Mouse (Mus musculus) kidney, postnatal 36 days (tissue): ENCODE data around the gene Espn.
A peak's percentile ranks its signal among the peaks of the same experiment; 100 is the strongest.

ENCODE experiments used
- DNase-seq, 2 experiments: peaks; one replicate each; pipeline ENCODE4 v3.0.0; 2021 to 2022; ENCODE audit warnings: mixed read lengths in 2 of 2

Gene Espn

DNA sequence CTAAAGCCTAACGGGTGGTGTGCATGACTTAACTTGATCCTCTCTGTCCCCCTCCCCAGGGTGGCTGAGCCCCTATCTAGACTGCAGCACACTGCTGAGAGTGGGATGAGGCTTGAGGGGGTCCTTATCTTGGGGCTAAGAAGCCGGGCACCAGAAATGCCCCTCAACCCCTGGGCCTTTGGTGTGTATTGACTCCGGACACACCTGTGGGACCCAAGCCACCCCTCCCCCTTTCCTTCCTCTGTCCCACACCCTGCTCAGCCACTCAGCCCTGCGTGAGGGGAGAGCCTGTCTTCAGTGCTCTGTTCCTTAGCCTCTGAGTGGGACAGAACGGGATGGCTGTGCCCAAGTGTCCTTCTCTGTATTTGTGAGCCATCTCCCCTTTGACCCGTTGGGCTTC, 55.2 kb downstream of the Espn start:
- DNase-seq, result peak; percentile 42 to 45

DNA sequence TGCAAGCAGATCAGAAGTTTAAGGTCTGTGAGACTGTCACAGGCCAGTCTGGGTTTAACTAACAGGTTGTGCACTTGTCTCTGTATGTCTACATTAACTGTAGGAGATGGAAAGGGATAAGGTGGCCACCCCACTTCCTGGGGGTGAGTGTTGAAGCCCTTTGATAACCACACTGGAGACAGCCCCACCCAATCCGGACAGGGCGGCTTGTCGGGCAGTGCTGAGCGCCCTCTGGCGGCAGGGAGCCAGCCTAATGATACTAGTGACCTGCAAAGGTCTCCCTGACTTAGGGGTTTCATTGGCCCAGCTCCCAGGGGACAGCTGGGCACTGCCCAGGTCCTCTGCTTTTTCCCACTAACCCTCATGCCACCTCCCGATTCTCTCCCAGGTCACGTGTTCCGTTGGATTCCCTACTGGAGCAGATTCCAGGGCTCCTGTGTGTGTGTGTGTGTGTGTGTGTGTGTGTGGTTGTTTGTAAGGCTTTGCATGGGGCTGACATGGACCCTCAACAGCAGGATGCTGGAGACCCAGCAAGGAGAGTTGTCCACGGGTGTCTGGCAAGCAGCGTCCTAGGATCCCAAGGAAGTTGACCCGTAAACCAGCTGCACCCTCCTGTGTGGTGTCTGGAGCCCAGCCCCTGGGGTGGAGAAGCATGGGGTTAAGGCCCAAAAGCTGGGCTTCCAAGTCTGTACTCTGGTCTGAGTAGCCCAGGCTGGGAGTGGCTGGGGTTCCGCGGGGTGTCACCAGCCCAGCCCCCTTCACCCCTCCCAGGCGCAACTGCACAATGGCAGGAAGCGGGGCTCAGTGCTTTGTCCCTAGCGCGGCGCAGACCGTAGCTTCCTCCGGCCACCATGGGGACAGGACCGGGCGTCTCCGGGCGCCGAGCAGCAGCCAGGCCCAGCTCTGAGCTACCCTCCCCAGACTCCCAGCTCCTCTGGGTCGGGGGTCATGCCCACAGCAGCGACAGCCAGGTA, 55.9 kb downstream of the Espn start:
- DNase-seq, result peak; percentile 86 to 95

DNA sequence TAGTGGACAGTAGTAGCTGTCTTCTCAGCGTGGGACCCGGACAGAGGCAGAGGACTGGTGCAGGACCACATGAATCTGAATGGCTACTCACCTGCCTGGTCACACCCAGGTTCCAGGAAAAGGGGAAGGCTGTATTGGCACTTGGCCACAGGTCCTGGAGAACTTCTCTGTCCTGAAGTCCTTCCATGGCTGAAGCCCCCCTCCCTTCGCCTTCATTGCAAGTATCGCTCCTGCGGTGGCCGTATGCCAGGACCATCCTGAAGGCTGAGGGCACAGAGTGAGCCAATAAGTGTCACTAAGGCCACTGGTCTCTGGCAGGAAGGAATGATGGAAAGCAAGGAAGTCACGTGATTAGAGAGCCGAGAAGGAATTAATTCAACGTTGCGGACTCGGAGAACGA, 57.9 kb downstream of the Espn start:
- no peak for DNase-seq

DNA sequence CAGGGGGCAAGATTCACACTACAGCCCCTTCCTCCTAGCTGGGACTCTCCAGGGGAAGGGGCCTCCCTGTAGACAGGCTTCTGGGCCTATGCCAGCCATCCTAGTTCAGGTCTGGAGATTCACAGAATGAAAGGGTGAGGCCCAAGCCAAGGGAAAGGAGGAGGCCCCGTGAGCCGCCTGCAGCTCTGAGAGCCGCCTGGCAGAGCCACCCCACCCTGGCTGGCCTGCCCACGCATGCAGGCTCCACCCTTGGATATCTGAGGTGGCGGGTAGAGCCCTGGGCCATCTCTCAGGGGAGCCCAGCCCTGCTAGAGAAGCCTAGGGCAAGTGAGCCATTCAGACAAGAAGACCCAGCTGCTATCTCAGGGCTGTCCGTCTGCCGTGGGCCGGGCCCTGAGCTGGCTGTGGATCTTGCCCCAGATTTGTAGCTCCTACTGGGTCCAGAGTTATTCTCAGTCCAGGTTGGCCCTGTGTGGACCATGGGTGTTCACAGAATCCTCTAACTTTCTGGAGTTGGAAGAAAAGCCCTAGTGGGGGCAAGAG, 59.3 kb downstream of the Espn start:
- no peak for DNase-seq

DNA sequence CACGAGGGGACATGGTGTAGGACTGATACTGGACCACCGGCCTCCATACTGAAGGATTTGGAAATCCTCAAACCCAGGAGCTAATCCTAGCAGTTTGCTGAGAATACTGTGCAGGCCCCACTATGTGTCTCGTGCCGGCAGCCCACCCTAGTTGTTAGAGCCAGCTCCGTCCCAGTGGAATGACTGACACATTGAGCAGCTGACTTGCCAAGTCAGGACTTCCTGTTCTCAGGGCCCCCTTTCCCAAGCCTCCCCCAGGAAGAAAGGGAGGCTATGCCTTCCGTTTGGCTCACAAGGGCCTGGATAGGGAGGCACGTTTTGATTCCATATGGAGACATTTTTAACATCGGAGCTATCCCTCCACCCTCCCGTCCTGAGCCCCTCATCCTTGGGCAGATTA, 62.0 kb downstream of the Espn start:
- DNase-seq, result no peak

DNA sequence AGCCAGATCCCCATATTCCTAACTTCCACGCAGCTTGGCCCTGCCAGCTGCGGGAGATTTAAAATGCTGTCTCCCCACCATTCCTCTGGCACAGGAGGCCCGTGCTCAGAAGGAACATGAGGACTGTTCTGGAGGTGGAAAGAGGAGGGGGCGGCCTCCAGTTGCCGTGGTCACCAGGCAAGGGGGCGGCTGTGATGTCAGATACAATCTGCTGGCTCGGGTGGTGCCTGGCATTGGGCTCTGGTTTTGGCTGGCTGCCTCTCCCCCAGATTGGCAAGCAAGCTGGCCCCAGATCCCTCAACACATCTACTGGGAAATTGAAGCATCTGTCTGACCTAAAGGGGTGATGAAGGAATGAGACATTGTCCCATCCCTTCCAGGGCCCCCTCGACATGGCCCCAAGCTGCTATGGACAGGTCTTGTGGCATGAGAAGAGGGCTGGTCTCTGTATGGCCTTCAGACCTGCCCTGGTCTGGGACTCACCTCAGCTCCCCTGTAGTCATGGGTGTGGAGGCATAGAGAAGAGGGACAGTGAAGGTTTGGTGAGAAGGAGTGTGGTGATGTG, 63.5 kb downstream of the Espn start:
- no peak for DNase-seq

DNA sequence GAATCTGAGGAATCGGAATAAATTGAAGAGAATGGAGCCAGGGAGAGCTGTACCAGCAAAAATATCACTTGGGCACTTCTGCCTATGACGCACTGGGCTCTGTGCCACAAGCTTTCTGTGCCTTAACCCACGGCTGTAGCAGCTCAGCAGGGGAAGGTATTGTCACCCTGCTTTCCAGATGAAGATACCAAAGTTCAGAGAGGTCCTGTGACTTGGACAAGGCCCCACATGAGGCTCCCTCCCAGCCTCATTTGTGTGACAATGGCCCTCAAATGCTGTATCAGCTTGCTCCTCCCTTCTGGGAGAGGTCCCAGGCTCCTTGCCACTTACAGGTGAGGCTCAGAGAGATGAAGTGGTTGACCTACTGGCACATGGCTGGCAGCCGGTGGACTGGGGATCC, 64.0 kb downstream of the Espn start:
- peak; percentile 44 to 70 for DNase-seq

DNA sequence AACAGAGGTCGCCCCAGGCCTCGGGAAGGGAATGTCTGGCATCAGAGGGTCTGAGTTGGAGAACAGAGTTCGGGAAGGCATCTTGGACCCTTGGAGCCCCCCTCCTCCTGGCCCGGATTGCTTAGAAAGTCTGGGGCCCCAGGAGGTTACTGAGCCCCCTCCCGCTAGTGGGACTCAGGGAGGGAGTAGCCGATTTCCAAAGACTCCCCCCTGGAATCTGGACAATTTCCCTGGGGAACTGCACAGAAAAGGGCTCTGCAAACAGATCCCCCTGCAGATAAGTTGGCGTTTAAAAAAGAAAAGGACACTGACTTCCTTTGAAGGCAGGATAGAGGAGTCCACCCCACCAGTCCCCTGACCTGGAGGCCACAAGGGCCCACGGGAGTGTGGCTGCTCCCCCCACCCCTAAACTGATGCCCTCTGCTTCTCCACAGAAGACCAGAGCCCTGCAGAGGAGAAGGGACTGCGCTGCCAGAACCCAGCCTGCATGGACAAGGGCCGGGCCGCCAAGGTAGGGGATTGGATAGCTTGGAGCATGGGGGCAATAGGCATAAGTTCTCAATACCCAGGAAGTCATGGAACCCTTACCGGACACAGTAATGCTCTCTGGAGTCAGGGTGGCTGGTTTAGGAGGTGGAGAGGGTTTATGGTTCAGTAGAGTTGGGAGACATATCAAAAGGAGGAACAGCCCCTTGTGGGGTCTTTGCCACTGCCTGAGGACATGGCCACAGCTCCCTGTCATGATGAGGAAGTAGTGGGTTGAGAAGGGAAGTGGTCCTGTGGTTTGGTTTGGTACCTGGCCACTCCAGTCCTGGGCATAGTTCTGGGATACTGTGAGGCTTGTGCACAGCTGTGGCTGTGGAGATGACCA, 64.7 kb downstream of the Espn start:
- no peak for DNase-seq

DNA sequence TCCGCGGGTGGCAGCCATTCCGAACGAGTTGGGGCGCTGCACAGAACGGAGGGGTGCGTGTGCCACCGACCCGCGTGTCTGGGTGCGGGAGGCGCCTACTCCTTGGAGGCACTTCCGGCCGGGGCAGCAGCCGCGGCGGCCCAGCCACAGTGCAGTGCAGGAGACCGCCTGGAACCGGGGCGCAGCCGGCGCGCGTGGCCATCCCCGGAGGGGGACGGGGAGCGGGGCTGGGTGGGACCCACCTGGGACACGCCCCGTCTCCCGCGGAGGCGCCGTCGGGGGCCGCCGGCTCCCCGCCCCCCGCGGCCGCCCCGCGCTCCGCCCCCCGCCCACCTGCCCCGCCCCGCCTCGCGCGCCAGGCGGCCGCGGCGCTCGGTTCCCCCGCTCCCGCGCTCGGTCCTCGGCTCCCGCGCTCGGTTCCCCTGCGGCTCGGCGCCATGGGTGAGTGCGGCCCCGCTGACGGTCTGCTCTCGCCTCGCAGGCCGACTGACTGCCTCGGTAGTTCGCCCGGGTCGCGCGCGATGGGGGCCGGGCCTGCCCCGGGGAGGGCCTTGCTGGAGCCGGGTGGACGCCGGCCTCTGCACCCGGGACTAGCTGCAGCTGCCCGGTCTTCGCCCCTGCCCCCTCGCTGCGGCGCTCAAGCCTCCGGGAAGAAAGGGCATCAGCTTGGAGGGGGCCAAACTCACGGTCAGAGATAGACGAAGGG, 65.5 kb downstream of the Espn start:
- peak; percentile 71 to 85 for DNase-seq

DNA sequence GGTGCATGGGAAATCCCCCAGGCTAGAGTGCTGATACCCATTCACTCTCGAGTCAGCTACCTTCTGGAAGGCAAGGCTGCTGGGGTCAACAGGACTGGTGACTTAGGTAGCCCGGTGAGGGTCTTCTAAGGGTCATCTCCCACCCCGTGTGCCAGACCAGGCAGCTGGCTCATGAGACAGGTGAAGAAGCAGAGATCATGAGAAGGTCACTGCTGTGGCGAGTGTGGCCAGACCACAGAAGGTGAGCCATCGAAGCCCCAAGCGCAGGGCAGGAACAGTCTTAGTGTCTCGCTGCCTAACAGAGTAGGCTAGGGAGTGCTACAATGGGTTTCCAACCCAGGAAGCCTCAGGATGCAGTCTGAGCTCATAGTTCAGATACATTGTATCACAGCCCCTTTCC, 67.6 kb downstream of the Espn start:
- no peak for DNase-seq

DNA sequence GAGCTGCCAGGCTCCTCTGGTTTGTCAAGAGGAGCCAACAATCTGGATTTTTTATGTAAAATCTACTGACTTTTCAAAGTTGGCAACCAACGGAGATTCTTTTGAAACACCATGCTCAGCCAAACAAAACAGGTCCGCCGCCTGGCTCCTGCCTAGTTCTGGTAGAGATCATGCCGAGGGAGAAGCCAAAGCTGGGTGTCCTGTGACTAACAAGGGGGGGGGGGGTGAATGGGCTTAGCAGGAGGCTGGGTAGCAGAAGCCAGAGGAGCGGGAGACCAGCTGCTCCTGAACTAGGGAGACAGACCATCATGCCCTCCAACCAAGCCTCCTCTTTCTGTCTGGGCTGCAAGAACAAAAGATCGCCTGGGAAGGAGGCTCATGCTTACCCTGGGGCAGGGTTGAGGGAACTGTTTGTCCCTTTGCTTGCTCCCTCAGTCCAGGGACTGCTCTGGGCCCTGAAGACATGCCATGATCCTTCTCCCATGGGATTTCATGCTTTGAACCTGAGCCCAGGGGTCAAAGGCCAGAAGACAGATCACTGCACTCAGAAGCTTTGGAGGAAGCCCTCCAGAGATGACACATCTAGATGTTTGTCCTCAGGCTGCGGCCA, 68.5 kb downstream of the Espn start:
- DNase-seq, result peak in 1 of 2 experiments; percentile 63

DNA sequence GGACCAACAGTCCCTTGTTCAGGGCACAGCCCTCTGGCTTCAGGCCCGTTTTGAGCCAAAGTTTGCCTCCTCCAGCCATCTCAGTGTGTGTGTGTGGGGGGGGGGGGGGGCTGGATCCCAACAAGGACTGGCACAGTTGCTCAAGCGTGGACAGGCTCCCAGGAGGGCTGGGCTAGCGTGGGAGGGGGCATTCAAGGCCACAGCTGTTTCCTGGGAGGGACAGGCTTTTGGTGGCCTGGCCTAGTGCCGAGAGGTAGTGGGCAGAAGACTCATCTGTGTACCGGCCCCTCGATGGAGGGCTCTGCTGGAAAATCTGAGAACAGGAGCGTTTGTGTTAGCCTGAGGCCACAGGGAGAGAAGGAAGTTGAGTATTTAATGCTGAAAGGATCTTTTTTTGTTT, 72.2 kb downstream of the Espn start:
- DNase-seq, result no peak

DNA sequence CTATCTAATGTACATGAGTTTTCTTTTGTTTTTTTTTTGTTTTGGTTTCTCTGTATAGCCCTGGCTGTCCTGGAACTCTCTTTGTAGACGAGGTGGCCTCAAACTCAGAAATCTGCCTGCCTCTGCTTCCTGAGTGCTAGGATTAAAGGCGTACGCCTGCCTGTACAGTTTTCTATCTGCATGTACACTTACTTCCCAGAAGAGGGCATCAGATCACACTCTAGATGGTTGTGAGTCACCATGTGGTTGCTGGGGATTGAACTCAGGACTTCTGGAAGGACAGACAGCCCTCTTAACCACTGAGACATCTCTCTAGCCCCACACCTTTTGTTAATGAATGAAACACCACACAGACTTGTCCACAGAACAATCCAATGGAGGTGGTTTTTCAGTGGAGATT, 72.9 kb downstream of the Espn start:
- no peak for DNase-seq

DNA sequence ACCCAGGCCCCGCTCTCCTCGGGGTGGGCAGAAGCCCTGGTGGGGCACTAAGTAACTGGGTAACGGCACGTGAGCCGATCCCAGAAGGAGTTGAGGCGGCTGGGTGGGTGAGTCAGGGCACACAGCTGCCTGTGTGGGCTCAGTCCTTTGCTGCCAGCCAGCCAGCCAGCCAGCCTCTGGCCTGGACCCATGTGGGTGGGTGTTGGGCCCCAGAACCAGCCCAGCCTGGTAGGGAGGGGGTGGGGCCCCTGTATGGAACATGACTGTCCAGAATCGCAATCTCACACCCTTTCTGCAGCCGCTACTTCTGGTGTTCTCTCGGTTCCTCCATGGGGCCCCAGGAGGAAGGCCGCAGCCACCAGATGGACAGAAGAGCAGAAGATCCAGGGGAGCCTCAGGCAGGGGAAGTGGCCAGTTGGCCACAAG, 74.1 kb downstream of the Espn start:
- no peak for DNase-seq

DNA sequence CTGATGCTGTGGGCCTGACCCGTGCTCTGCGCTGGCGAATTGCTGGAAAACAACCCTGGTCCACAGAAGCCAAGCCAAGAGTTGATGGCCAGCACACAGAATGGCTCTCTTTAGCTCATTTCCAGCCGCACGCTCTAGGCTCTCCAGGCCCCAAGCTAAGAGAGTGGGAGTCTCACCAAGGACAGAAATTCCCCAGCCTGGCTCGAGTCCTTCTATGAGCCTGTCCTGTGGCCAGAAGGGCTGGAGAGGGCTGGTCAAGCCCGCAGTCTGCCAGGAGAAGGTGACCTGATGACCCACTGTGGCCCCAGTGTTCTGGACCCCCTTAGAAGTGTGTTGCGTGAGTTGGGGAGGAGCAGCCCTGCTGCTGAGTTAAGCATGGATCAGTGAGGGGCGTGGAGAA, 75.0 kb downstream of the Espn start:
- DNase-seq, result no peak

DNA sequence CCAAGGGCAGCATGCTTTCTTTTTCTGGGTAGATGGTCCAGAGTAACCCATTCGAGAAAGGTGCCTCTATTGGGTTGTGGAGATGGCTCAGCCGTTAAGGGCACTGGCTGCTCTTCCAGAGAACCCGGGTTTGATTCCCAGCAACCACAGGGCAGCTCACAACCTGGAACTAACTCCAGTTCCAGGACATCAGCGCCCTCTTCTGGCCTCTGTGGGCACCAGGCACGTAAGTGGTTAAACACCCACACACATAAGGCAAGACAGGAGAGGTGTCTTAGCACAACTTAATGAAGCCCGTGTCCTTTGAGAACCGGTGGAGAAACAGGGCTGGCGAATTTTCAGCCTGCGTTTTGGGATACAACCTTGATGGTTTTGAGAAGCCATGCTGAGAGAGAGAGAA, 77.6 kb downstream of the Espn start:
- no peak for DNase-seq

DNA sequence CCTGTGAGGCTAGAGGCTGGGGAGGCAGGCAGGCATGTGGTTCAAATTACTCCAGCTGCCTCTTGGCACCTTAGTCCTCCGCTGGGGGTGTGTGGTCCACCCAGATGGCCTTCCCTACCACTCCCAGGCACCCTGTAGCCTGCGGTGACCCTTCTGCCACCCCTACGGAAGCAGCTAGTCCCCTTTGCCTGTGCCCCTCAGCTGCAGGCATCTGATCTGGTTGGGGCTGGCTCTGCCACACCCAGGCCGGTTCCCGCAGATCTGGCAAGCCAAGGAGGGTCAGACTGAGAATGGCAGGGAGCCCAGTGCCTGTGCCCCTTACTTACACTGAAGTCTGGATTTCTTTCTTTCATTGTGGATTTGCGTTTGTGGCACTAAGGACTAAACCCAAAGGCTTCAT, 78.5 kb downstream of the Espn start:
- no peak for DNase-seq

DNA sequence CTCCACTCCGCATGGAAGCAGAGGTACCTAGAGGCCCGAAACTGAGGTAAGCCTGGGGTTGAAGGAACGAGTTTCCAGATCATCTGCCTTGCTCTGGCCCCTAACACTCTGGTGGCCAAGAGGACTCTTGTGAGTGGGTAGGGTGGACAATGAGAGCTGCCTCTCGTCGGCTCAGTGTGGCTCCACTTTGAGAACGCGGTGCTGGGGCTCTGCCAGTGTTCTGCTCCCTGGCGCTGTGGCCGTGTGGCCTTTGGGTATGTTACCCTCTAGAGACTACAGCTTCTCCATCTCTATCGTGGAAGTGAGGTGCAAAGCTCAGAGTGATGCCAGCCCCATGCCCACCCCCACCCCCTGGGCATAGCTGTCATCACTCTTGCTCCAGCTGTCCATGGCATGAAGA, 79.5 kb downstream of the Espn start:
- peak in 1 of 2 experiments; percentile 37 for DNase-seq

DNA sequence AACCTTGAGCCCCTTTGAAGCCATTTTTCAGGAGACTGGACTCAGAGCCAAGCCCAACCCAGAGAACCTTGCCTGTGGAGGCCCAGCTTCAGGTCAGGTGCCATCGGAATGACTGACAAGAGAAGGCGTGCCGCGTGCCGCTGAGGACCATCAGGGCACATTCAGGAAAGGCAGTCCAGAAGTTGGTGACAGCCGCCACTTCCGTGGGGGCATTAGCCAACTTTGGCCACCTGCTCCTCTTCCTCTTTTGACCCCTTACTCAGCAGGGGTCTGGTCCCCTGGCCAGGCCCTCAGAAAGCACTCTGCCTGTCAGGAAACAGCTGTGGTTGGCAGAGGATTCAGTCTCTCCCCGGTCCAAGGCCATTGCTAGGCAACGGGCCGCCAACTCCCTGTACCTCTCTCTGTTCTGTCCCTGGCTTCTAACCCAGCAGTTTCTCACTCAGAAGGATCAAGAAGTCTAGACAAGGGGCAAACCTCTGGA, 80.0 kb downstream of the Espn start, which contains the start of gene Plekhg5:
Plekhg5 (plus strand) TSS at position 378 of the 481 bp plus-strand sequence.
- peak in 1 of 2 experiments; percentile 47 for DNase-seq

DNA sequence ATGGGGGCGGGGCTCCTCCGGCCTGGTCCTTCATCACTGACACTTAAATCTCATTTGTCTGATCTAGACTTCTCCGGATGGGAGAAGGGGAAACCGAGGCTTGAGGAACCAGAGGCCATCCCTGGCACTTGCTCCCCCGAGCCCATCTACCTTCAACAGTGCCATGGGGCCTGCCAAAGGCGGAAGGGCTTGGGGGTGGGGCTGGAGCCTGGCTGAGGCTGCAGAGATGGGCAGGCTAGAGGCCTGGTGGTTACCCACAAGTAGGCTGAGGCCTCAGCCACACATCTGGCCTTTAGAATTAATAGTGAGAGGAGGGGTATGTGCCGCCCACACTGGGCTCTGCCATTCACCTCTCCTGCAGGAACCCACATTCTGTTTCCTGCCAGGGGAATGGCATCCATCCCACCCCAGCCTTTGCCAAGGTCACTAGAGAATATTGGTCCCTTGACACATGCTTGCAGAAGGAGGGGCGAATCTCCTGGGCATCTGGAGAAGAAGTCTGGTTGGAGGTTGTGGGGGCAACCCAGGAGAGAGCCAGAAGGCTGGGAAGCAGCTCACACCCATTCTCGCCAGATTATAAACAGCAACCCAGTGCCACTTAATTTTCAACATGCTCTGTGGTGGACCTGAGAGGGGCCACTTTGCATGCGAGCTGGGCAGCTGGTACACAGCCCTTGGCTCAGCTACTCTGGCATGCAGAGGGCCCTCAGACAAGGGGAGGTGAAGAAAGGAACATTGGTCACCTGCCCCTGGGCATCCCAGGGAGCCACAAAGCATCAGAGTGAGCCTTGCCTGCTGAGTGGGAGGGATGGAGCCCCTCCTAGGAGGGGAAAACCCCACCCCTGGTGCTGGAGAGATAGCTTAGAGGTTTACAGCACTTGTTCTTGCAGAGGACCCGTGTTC, 81.4 kb downstream of the Espn start:
- no peak for DNase-seq
